Mouse (Mus musculus) heart, postnatal 0 days (tissue): ENCODE measurements around the gene P4hb. TPM values are rescaled to one million over a fixed set of nuclear protein-coding genes. Genes with fewer than 3 reads are reported as not detected.
"Not testable (repeated sequence)": the region's sequence is repeated elsewhere in the genome, so short reads cannot be mapped to it uniquely, and the experiment has no call there.

ENCODE experiments used
- ATAC-seq: fragments of 200-750 bp; cut with Nextera tagmentation; 2 replicates; pipeline ENCODE4 v1.8.0; 2017; ENCODE audit warnings: low read depth, moderate number of reproducible peaks, moderate library complexity; ENCODE audit not compliant: insufficient read depth
- DNase-seq: peaks from one replicate; pipeline ENCODE4 v3.0.0-alpha.2; 2016; ENCODE audit warnings: low spot score
- H3K27ac ChIP-seq: fragments of 300-500 bp; sonication (generic); 2 replicates; pipeline ENCODE4 v1.5.1; 2014; ENCODE audit warnings: low read depth, mild to moderate bottlenecking
- H3K27me3 ChIP-seq: fragments of 300-500 bp; sonication (generic); 2 replicates; pipeline ENCODE4 v1.6.1; 2014; ENCODE audit warnings: low read length, mixed read lengths; ENCODE audit not compliant: control insufficient read depth, insufficient read depth
- H3K36me3 ChIP-seq: fragments of 300-500 bp; sonication (generic); replicated peaks from 2 replicates; pipeline ENCODE4 v1.6.1; 2014; ENCODE audit warnings: low read length, mixed read lengths; ENCODE audit not compliant: control insufficient read depth, insufficient read depth
- H3K4me1 ChIP-seq: fragments of 300-500 bp; sonication (generic); 2 replicates; pipeline ENCODE4 v1.6.1; 2014; ENCODE audit warnings: antibody characterized with exemption; ENCODE audit not compliant: control insufficient read depth, insufficient read depth
- H3K4me2 ChIP-seq: fragments of 300-500 bp; sonication (generic); 2 replicates; pipeline ENCODE4 v1.6.1; 2014; ENCODE audit warnings: low read depth, mild to moderate bottlenecking, low read length, moderate library complexity
- H3K4me3 ChIP-seq: fragments of 300-500 bp; sonication (generic); 2 replicates; pipeline ENCODE4 v1.5.1; 2014; ENCODE audit warnings: low read depth, low read length
- H3K9ac ChIP-seq: fragments of 300-500 bp; sonication (generic); replicated peaks from 2 replicates; pipeline ENCODE4 v1.6.1; 2014; ENCODE audit warnings: low read depth, low read length, mixed read lengths
- H3K9me3 ChIP-seq: fragments of 300-500 bp; sonication (generic); replicated peaks from 2 replicates; pipeline ENCODE4 v1.6.1; 2016; ENCODE audit warnings: low read length; ENCODE audit not compliant: control insufficient read depth
- CTCF ChIP-seq: IDR thresholded peaks from 2 replicates; pipeline ENCODE4 v1.5.1; 2016; ENCODE audit warnings: antibody characterized with exemption, control low read depth, low read depth
- EP300 ChIP-seq: IDR thresholded peaks from 2 replicates; pipeline ENCODE4 v1.6.1; 2016; ENCODE audit warnings: antibody characterized with exemption, low read depth
- WGBS: fragments of 180-500 bp; shearing (Covaris S2); extraction: QIAGEN DNeasy Blood & Tissue Kit; methylation state at CpG from one replicate; pipeline ENCODE4 v1.1.7; 2014; 5-methylcytosine and 5-hydroxymethylcytosine counted together
- polyA plus RNA-seq: library from polyadenylated mRNA; unstranded; fragments of >200 nt; fragmentation: Nextera tagmentation; extraction: Ambion mirVana; gene quantifications from 2 replicates; pipeline ENCODE4 v1.2.1, GENCODE M21; 2015
- total RNA-seq: library from RNA; depleted of rRNA; stranded (reverse); fragments of >200 nt; gene quantifications from 2 replicates; pipeline ENCODE4 v1.2.3, GENCODE M21; 2014; ENCODE audit warnings: low replicate concordance; rRNA removed

P4hb gene
- total and polyA plus RNA-seq, 2 experiments from 2014 or later, result 232 to 261 TPM

- 81% methylated on average over 4 of the region's 4 CpGs for WGBS
- H3K9ac ChIP-seq, result no peak overlapping the region
- no peak overlapping the region for H3K4me2 ChIP-seq
- H3K4me1 ChIP-seq, result peaks cover 15% of the 10 kb centered on the region
- H3K9me3 ChIP-seq, result no peaks in the 10 kb centered on the region
- no peak overlapping the region for H3K27ac ChIP-seq
- no peaks in the 10 kb centered on the region for H3K27me3 ChIP-seq
- no peak for DNase-seq
- H3K36me3 ChIP-seq, result no peaks in the 10 kb centered on the region
- TF ChIP-seq CTCF (no peak), EP300 (no peak)
- no peak for ATAC-seq
- H3K4me3 ChIP-seq, result no peak overlapping the region
Measured at GRCm38 (mm10) chr11:120517147-120517546, 55.9 kb downstream of the P4hb start.

DNA sequence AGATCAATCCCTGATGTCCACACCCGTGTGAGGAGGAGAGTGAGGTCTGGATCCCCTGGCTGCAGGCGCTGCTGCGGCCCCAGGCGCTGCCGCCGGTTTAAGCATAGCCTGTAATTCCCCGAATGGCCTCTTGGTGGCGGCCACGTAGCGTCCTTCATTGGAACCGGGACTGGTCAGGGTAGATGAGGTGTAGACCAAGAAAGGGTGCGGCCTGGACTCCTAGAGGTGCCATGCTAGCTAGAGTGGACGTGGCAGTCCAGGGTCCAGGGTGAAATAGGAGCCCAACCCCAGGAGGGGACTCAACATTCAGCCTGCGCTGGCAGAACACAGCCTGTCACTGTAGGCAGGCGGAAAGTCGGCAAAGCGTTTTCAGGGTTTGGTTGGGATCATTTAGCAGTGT lies 57.4 kb downstream of the P4hb start:
- Histone ChIP-seq H3K9ac (no peak overlapping the region), H3K4me2 (no peak overlapping the region), H3K4me3 (no peak overlapping the region), H3K4me1 (peaks cover 16% of the 10 kb centered on the region), H3K9me3 (no peaks in the 10 kb centered on the region), H3K27me3 (no peaks in the 10 kb centered on the region), H3K36me3 (no peaks in the 10 kb centered on the region), H3K27ac (no peak overlapping the region)
- DNase-seq (peak; percentile 76), ATAC-seq (peak; percentile 45)
- 18% methylated on average over 17 of the region's 17 CpGs for WGBS
- TF ChIP-seq CTCF, result peak; percentile 99
- TF ChIP-seq EP300, result no peak

DNA sequence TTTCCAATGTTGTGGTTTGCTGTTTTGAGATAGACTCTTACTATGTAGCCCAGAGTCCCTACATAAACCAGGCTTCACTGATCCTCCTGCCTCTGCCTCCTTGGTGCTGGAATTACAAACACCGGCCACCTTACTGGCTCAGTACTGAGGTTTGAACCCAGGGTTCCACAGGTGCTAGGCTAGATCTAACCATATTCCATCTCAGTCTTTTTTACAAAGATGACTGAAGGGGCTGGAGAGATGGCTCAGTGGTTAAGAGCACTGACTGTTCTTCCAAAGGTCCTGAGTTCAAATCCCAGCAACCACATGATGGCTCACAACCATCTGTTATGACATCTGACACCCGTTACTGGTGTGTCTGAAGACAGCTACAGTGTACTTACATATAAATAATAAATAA lies 58.8 kb downstream of the P4hb start:
- not testable (repeated sequence) for H3K36me3 ChIP-seq, H3K4me2 ChIP-seq, H3K4me3 ChIP-seq, H3K4me1 ChIP-seq, H3K27ac ChIP-seq, H3K9me3 ChIP-seq, ATAC-seq, DNase-seq, H3K27me3 ChIP-seq, H3K9ac ChIP-seq
- WGBS, result 97% methylated on average over 2 of the region's 2 CpGs

- no peaks in the 10 kb centered on the region for H3K36me3 ChIP-seq
- DNase-seq, result no peak
- no peaks in the 10 kb centered on the region for H3K9me3 ChIP-seq
- H3K27me3 ChIP-seq, result no peaks in the 10 kb centered on the region
- H3K9ac ChIP-seq, result no peak overlapping the region
- H3K4me3 ChIP-seq, result no peak overlapping the region
- no peak overlapping the region for H3K4me2 ChIP-seq
- WGBS, result 43% methylated on average over 6 of the region's 6 CpGs
- no peak for ATAC-seq
- TF ChIP-seq EP300 (no peak), CTCF (no peak)
- no peak overlapping the region for H3K27ac ChIP-seq
- H3K4me1 ChIP-seq, result peaks cover 9% of the 10 kb centered on the region; the same call in 1 of the 2 replicates
Measured at GRCm38 (mm10) chr11:120512790-120513453, 60.1 kb downstream of the P4hb start.

- ATAC-seq (no peak), DNase-seq (peak; percentile 28)
- WGBS, result 8% methylated on average over 16 of the region's 16 CpGs
- peak overlapping the region; percentile 61 for H3K27ac ChIP-seq
- peak overlapping the region; percentile 57 for H3K4me2 ChIP-seq
- no peaks in the 10 kb centered on the region for H3K36me3 ChIP-seq
- H3K4me3 ChIP-seq, result peak overlapping the region; percentile 34
- peaks cover 9% of the 10 kb centered on the region; the same call in 1 of the 2 replicates for H3K4me1 ChIP-seq
- peak overlapping the region; percentile 50 for H3K9ac ChIP-seq
- TF ChIP-seq CTCF (no peak), EP300 (no peak)
- no peaks in the 10 kb centered on the region for H3K27me3 ChIP-seq
- no peaks in the 10 kb centered on the region for H3K9me3 ChIP-seq
Measured at GRCm38 (mm10) chr11:120510375-120511030, 62.5 kb downstream of the P4hb start.

Other genes starting within 250 kb of the P4hb start
Only the 30 nearest of the 34 such genes appear.
- 46.7 and 70.5 TPM in 2 replicates for gene Faap100, start 194.5 kb downstream of the P4hb start, total RNA-seq
- gene Faap100, start 194.5 kb downstream of the P4hb start, polyA plus RNA-seq, result 22.3 and 28.6 TPM in 2 replicates
- gene Nploc4, start 135.5 kb downstream of the P4hb start, total RNA-seq, result 59.0 and 66.0 TPM in 2 replicates
- 17.6 and 20.5 TPM in 2 replicates for gene Nploc4, start 135.5 kb downstream of the P4hb start, polyA plus RNA-seq
- not detected in 2 replicates for gene Tspan10, start 130.6 kb downstream of the P4hb start, total RNA-seq
- gene Tspan10, start 130.6 kb downstream of the P4hb start, polyA plus RNA-seq, result 0.08 TPM in 1 of 2 replicates, not detected in the other
- gene Pde6g, start 119.8 kb downstream of the P4hb start, total RNA-seq, result not detected in 2 replicates
- 0.29 and 0.33 TPM in 2 replicates for gene Pde6g, start 119.8 kb downstream of the P4hb start, polyA plus RNA-seq
- gene Oxld1, start 115.2 kb downstream of the P4hb start, total RNA-seq, result 69.2 and 85.3 TPM in 2 replicates
- 40.1 and 45.3 TPM in 2 replicates for gene Oxld1, start 115.2 kb downstream of the P4hb start, polyA plus RNA-seq
- 4.7 and 5.7 TPM in 2 replicates for gene Ccdc137, start 115.1 kb downstream of the P4hb start, total RNA-seq
- 11.2 and 12.6 TPM in 2 replicates for gene Ccdc137, start 115.1 kb downstream of the P4hb start, polyA plus RNA-seq
- gene Arl16, start 105.6 kb downstream of the P4hb start, total RNA-seq, result 35.4 and 48.3 TPM in 2 replicates
- gene Arl16, start 105.6 kb downstream of the P4hb start, polyA plus RNA-seq, result 25.1 and 28.2 TPM in 2 replicates
- 119 and 161 TPM in 2 replicates for gene Mrpl12, start 88.6 kb downstream of the P4hb start, total RNA-seq
- 308 and 315 TPM in 2 replicates for gene Mrpl12, start 88.6 kb downstream of the P4hb start, polyA plus RNA-seq
- 66.8 and 74.3 TPM in 2 replicates for gene Slc25a10, start 81.4 kb downstream of the P4hb start, total RNA-seq
- 30.3 and 33.8 TPM in 2 replicates for gene Slc25a10, start 81.4 kb downstream of the P4hb start, polyA plus RNA-seq
- 0.23 and 1.9 TPM in 2 replicates for gene Gcgr, start 42.6 kb downstream of the P4hb start, total RNA-seq
- 0.81 and 1.3 TPM in 2 replicates for gene Gcgr, start 42.6 kb downstream of the P4hb start, polyA plus RNA-seq
- 66.9 and 93.5 TPM in 2 replicates for gene Mcrip1, start 23.5 kb downstream of the P4hb start, total RNA-seq
- 136 and 138 TPM in 2 replicates for gene Mcrip1, start 23.5 kb downstream of the P4hb start, polyA plus RNA-seq
- not detected in 2 replicates for gene Ppp1r27, start 22.1 kb downstream of the P4hb start, total RNA-seq
- gene Ppp1r27, start 22.1 kb downstream of the P4hb start, polyA plus RNA-seq, result 0.20 TPM in 1 of 2 replicates, not detected in the other
- gene Arhgdia, start 8.4 kb upstream of the P4hb start, total RNA-seq, result 204 and 231 TPM in 2 replicates
- gene Arhgdia, start 8.4 kb upstream of the P4hb start, polyA plus RNA-seq, result 239 and 245 TPM in 2 replicates
- 104 and 132 TPM in 2 replicates for gene Alyref, start 25.1 kb upstream of the P4hb start, total RNA-seq
- 147 and 155 TPM in 2 replicates for gene Alyref, start 25.1 kb upstream of the P4hb start, polyA plus RNA-seq
- 41.1 and 43.4 TPM in 2 replicates for gene Anapc11, start 25.2 kb upstream of the P4hb start, total RNA-seq
- gene Anapc11, start 25.2 kb upstream of the P4hb start, polyA plus RNA-seq, result 163 and 185 TPM in 2 replicates
- gene Npb, start 35.2 kb upstream of the P4hb start, total RNA-seq, result 25.1 TPM in 1 of 2 replicates, not detected in the other
- 9.9 and 11.8 TPM in 2 replicates for gene Npb, start 35.2 kb upstream of the P4hb start, polyA plus RNA-seq
- gene Pcyt2, start 44.7 kb upstream of the P4hb start, total RNA-seq, result 57.5 and 76.7 TPM in 2 replicates
- 67.5 and 69.6 TPM in 2 replicates for gene Pcyt2, start 44.7 kb upstream of the P4hb start, polyA plus RNA-seq
- gene Sirt7, start 52.0 kb upstream of the P4hb start, total RNA-seq, result 12.4 and 63.2 TPM in 2 replicates
- 14.1 and 15.2 TPM in 2 replicates for gene Sirt7, start 52.0 kb upstream of the P4hb start, polyA plus RNA-seq
- gene Mafg, start 60.3 kb upstream of the P4hb start, total RNA-seq, result 34.1 and 37.7 TPM in 2 replicates
- 13.6 and 14.1 TPM in 2 replicates for gene Mafg, start 60.3 kb upstream of the P4hb start, polyA plus RNA-seq
- gene Pycr1, start 70.5 kb upstream of the P4hb start, total RNA-seq, result 2.1 and 5.8 TPM in 2 replicates
- gene Pycr1, start 70.5 kb upstream of the P4hb start, polyA plus RNA-seq, result 6.3 and 6.5 TPM in 2 replicates
- 27.8 and 29.3 TPM in 2 replicates for gene Myadml2, start 74.9 kb upstream of the P4hb start, total RNA-seq
- 32.7 and 33.5 TPM in 2 replicates for gene Myadml2, start 74.9 kb upstream of the P4hb start, polyA plus RNA-seq
- 0.27 TPM in 1 of 2 replicates, not detected in the other for gene Notum, start 87.9 kb upstream of the P4hb start, total RNA-seq
- 0.08 and 0.16 TPM in 2 replicates for gene Notum, start 87.9 kb upstream of the P4hb start, polyA plus RNA-seq
- 88.8 and 146 TPM in 2 replicates for gene Aspscr1, start 99.7 kb upstream of the P4hb start, total RNA-seq
- gene Aspscr1, start 99.7 kb upstream of the P4hb start, polyA plus RNA-seq, result 86.3 and 87.9 TPM in 2 replicates
- 68.7 and 115 TPM in 2 replicates for gene Cenpx, start 140.5 kb upstream of the P4hb start, total RNA-seq
- 102 and 114 TPM in 2 replicates for gene Cenpx, start 140.5 kb upstream of the P4hb start, polyA plus RNA-seq
- 11.9 and 28.3 TPM in 2 replicates for gene Lrrc45, start 140.7 kb upstream of the P4hb start, total RNA-seq
- 12.4 and 14.2 TPM in 2 replicates for gene Lrrc45, start 140.7 kb upstream of the P4hb start, polyA plus RNA-seq
- gene Rac3, start 148.2 kb upstream of the P4hb start, total RNA-seq, result 9.2 and 12.6 TPM in 2 replicates
- gene Rac3, start 148.2 kb upstream of the P4hb start, polyA plus RNA-seq, result 1.4 and 1.8 TPM in 2 replicates
- 5.0 and 10.5 TPM in 2 replicates for gene Dcxr, start 154.0 kb upstream of the P4hb start, total RNA-seq
- gene Dcxr, start 154.0 kb upstream of the P4hb start, polyA plus RNA-seq, result 8.6 and 8.7 TPM in 2 replicates
- 12.2 and 19.1 TPM in 2 replicates for gene Cbr2, start 158.9 kb upstream of the P4hb start, total RNA-seq
- 2.4 and 43.5 TPM in 2 replicates for gene Cbr2, start 158.9 kb upstream of the P4hb start, polyA plus RNA-seq
- gene Hmga1b, start 189.5 kb upstream of the P4hb start, total RNA-seq, result 0.23 and 0.76 TPM in 2 replicates
- gene Hmga1b, start 189.5 kb upstream of the P4hb start, polyA plus RNA-seq, result 1.2 and 1.3 TPM in 2 replicates
- 14.5 and 26.4 TPM in 2 replicates for gene Rfng, start 211.0 kb upstream of the P4hb start, total RNA-seq
- gene Rfng, start 211.0 kb upstream of the P4hb start, polyA plus RNA-seq, result 15.3 and 17.0 TPM in 2 replicates